Mouse (Mus musculus): ENCODE measurements around the gene Tor4a. TPM values are rescaled to one million over a fixed set of nuclear protein-coding genes. Genes with fewer than 3 reads are reported as not detected.

Tor4a gene
- polyA plus RNA-seq, 1 experiment from 2014 or later = 1.9 TPM

- no peak overlapping the region for H3K27ac ChIP-seq (replicated peaks)
- no peak overlapping the region for H3K9ac ChIP-seq
- peak overlapping the region; percentile 84 for H3K4me2 ChIP-seq
- no peaks in the 10 kb centered on the region for H3K36me3 ChIP-seq
- H3K27me3 ChIP-seq = no peaks in the 10 kb centered on the region
- 87% methylated on average over 7 of the region's 7 CpGs for WGBS
- no peaks in the 10 kb centered on the region for H3K9me3 ChIP-seq
- H3K4me1 ChIP-seq (replicated peaks) = peaks cover 57% of the 10 kb centered on the region
- ATAC-seq (ENCODE audit: low FRiP score, low read depth) = no peak
- H3K4me3 ChIP-seq = no peak overlapping the region
These were observed 12.2 kb downstream of the Tor4a start for GRCm38 (mm10) chr2:25184496-25184895.

- no peak for ATAC-seq (ENCODE audit: low FRiP score, low read depth)
- Histone ChIP-seq H3K36me3 (no peaks in the 10 kb centered on the region), H3K27ac (replicated peaks) (no peak overlapping the region), H3K9me3 (no peaks in the 10 kb centered on the region), H3K4me3 (peak overlapping the region; percentile 83), H3K4me1 (replicated peaks) (peaks cover 61% of the 10 kb centered on the region), H3K27me3 (no peaks in the 10 kb centered on the region), H3K4me2 (peak overlapping the region; percentile 65), H3K9ac (0 out of 2 replicates have a peak overlapping the region, but pooled peaks have one; percentile 19)
- 42% methylated on average over 2 of the region's 2 CpGs for WGBS
These were observed 13.3 kb downstream of the Tor4a start for GRCm38 (mm10) chr2:25183336-25183735.

GRCm38 (mm10) chr2:25182664-25183063, 14.0 kb downstream of the Tor4a start:
- Histone ChIP-seq H3K4me1 (replicated peaks) (peaks cover 68% of the 10 kb centered on the region), H3K36me3 (no peaks in the 10 kb centered on the region), H3K4me3 (peak overlapping the region; percentile 83), H3K9me3 (no peaks in the 10 kb centered on the region), H3K27me3 (no peaks in the 10 kb centered on the region), H3K9ac (0 out of 2 replicates have a peak overlapping the region, but pooled peaks have one; percentile 19), H3K4me2 (peak overlapping the region; percentile 65), H3K27ac (replicated peaks) (no peak overlapping the region)
- WGBS = 7% methylated on average over 6 of the region's 6 CpGs
- ATAC-seq (ENCODE audit: low FRiP score, low read depth) = no peak

- Histone ChIP-seq H3K36me3 (no peaks in the 10 kb centered on the region), H3K4me1 (replicated peaks) (peaks cover 75% of the 10 kb centered on the region), H3K9ac (peak overlapping the region; percentile 63), H3K4me3 (peak overlapping the region; percentile 83), H3K27ac (replicated peaks) (peak overlapping the region; percentile 85), H3K9me3 (no peaks in the 10 kb centered on the region), H3K4me2 (peak overlapping the region; percentile 65), H3K27me3 (no peaks in the 10 kb centered on the region)
- under 1% methylated on average over 17 of the region's 17 CpGs for WGBS
- no peak for ATAC-seq (ENCODE audit: low FRiP score, low read depth)
These were observed 14.7 kb downstream of the Tor4a start for GRCm38 (mm10) chr2:25181891-25182397.

- peak overlapping the region; percentile 83 for H3K4me3 ChIP-seq
- H3K36me3 ChIP-seq = no peaks in the 10 kb centered on the region
- H3K4me1 ChIP-seq (replicated peaks) = peaks cover 77% of the 10 kb centered on the region
- H3K27ac ChIP-seq (replicated peaks) = peak overlapping the region; percentile 85
- peak overlapping the region; percentile 65 for H3K4me2 ChIP-seq
- under 1% methylated on average over 96 of the region's 100 CpGs for WGBS
- no peaks in the 10 kb centered on the region for H3K27me3 ChIP-seq
- no peaks in the 10 kb centered on the region for H3K9me3 ChIP-seq
- peak overlapping the region; percentile 63 for H3K9ac ChIP-seq
- peak; percentile 46 for ATAC-seq (ENCODE audit: low FRiP score, low read depth)
These were observed 15.5 kb downstream of the Tor4a start for GRCm38 (mm10) chr2:25180973-25181890.

- under 1% methylated on average over 35 of the region's 35 CpGs for WGBS
- Histone ChIP-seq H3K36me3 (no peaks in the 10 kb centered on the region), H3K9me3 (no peaks in the 10 kb centered on the region), H3K27ac (replicated peaks) (peak within 1 kb of the TSS; percentile 85), H3K9ac (peak within 1 kb of the TSS; percentile 63), H3K4me3 (peak within 1 kb of the TSS; percentile 83), H3K27me3 (no peaks in the 10 kb centered on the region), H3K4me2 (peak within 1 kb of the TSS; percentile 65), H3K4me1 (replicated peaks) (peaks cover 69% of the 10 kb centered on the region)
- peak; percentile 91 for ATAC-seq (ENCODE audit: low FRiP score, low read depth)
These were observed 16.2 kb downstream of the Tor4a start, which contains the start of gene Nrarp for GRCm38 (mm10) chr2:25180478-25180903. TSS of gene Nrarp (plus strand) at chr2:25180758.

- H3K4me1 ChIP-seq (replicated peaks) = peaks cover 62% of the 10 kb centered on the region
- no peaks in the 10 kb centered on the region for H3K9me3 ChIP-seq
- 31% methylated on average over 15 of the region's 15 CpGs for WGBS
- peak overlapping the region; percentile 83 for H3K4me3 ChIP-seq
- H3K36me3 ChIP-seq = no peaks in the 10 kb centered on the region
- H3K27me3 ChIP-seq = no peaks in the 10 kb centered on the region
- ATAC-seq (ENCODE audit: low FRiP score, low read depth) = no peak
- H3K4me2 ChIP-seq = peak overlapping the region; percentile 65
- peak overlapping the region; percentile 81 for H3K27ac ChIP-seq (replicated peaks)
- H3K9ac ChIP-seq = peak overlapping the region; percentile 63; the same call in 1 of the 2 replicates
These were observed 17.0 kb downstream of the Tor4a start for GRCm38 (mm10) chr2:25179566-25180217.

- H3K4me1 ChIP-seq (replicated peaks) = peaks cover 57% of the 10 kb centered on the region
- ATAC-seq (ENCODE audit: low FRiP score, low read depth) = no peak
- no peaks in the 10 kb centered on the region for H3K9me3 ChIP-seq
- no peak overlapping the region; the same call in 1 of the 2 replicates for H3K9ac ChIP-seq
- WGBS = 13% methylated on average over 10 of the region's 10 CpGs
- H3K27ac ChIP-seq (replicated peaks) = peak overlapping the region; percentile 86
- no peaks in the 10 kb centered on the region for H3K36me3 ChIP-seq
- no peak overlapping the region for H3K4me3 ChIP-seq
- peak overlapping the region; percentile 38 for H3K4me2 ChIP-seq
- no peaks in the 10 kb centered on the region for H3K27me3 ChIP-seq
These were observed 18.3 kb downstream of the Tor4a start for GRCm38 (mm10) chr2:25178285-25178972.

- WGBS = 3% methylated on average over 6 of the region's 6 CpGs
- H3K9me3 ChIP-seq = no peaks in the 10 kb centered on the region
- peak overlapping the region; percentile 86 for H3K27ac ChIP-seq (replicated peaks)
- peak; percentile 37; the same call in 1 of the 2 replicates for ATAC-seq (ENCODE audit: low FRiP score, low read depth)
- H3K4me1 ChIP-seq (replicated peaks) = peaks cover 49% of the 10 kb centered on the region
- H3K4me2 ChIP-seq = peak overlapping the region; percentile 38
- H3K4me3 ChIP-seq = peak overlapping the region; percentile 16; the same call in 1 of the 2 replicates
- H3K27me3 ChIP-seq = no peaks in the 10 kb centered on the region
- H3K9ac ChIP-seq = 0 out of 2 replicates have a peak overlapping the region, but pooled peaks have one; percentile 8
- H3K36me3 ChIP-seq = no peaks in the 10 kb centered on the region
These were observed 19.0 kb downstream of the Tor4a start for GRCm38 (mm10) chr2:25177685-25178084.

GRCm38 (mm10) chr2:25177076-25177475, 19.6 kb downstream of the Tor4a start:
- H3K27me3 ChIP-seq = no peaks in the 10 kb centered on the region
- WGBS = 38% methylated on average over 4 of the region's 4 CpGs
- H3K4me2 ChIP-seq = peak overlapping the region; percentile 38
- no peak for ATAC-seq (ENCODE audit: low FRiP score, low read depth)
- no peaks in the 10 kb centered on the region for H3K9me3 ChIP-seq
- H3K27ac ChIP-seq (replicated peaks) = peak overlapping the region; percentile 86
- peak overlapping the region; percentile 16; the same call in 1 of the 2 replicates for H3K4me3 ChIP-seq
- peaks cover 45% of the 10 kb centered on the region for H3K4me1 ChIP-seq (replicated peaks)
- no peaks in the 10 kb centered on the region for H3K36me3 ChIP-seq
- H3K9ac ChIP-seq = 0 out of 2 replicates have a peak overlapping the region, but pooled peaks have one; percentile 8

- no peaks in the 10 kb centered on the region for H3K9me3 ChIP-seq
- H3K4me3 ChIP-seq = no peak overlapping the region
- 72% methylated on average over 6 of the region's 6 CpGs for WGBS
- no peaks in the 10 kb centered on the region for H3K36me3 ChIP-seq
- peak overlapping the region; percentile 86 for H3K27ac ChIP-seq (replicated peaks)
- H3K4me1 ChIP-seq (replicated peaks) = peaks cover 40% of the 10 kb centered on the region
- peak overlapping the region; percentile 38 for H3K4me2 ChIP-seq
- H3K9ac ChIP-seq = no peak overlapping the region
- no peak for ATAC-seq (ENCODE audit: low FRiP score, low read depth)
- no peaks in the 10 kb centered on the region for H3K27me3 ChIP-seq
These were observed 20.1 kb downstream of the Tor4a start for GRCm38 (mm10) chr2:25176573-25176972.

Measured in hindbrain, embryonic 15.5 days (tissue).